20 mouse cellular contexts compared by ENCODE assay signal in genomic region chr7:71470418-71470817, GRCm38 (mm10).
DNase-seq lines count a peak whose midpoint lies in the region; ATAC-seq and TF ChIP-seq lines count a peak whose summit lies in the region.
"Had no signal": no experiment of that assay in that cellular context is flagged by ENCODE, and none has a peak within 500 bp of the region (broad histone marks: within the 10 kb centered on the region; RNA-seq: fewer than 3 reads in every experiment).

No protein-coding gene starts in this region.

- no peak overlapping the region for H3K4me3 ChIP-seq in embryonic facial prominence, embryonic 14.5 days (ENCODE audit: low read depth, low read length)
- H3K4me3 ChIP-seq in embryonic facial prominence, embryonic 10.5 days = no peak overlapping the region
- H3K4me3 ChIP-seq in kidney, embryonic 14.5 days (ENCODE audit: low read length) = no peak overlapping the region
- H3K4me3 ChIP-seq in lung, embryonic 14.5 days (ENCODE audit: low read depth, low read length) = no peak overlapping the region
- H3K4me3 ChIP-seq in testis, adult 2 months (ENCODE audit: control insufficient read depth, low read depth, low read length) = no peak overlapping the region
- H3K4me3 ChIP-seq: hindbrain, embryonic 13.5 days; myocyte had no signal

- H3K27ac ChIP-seq in embryonic facial prominence, embryonic 14.5 days (replicated peaks; ENCODE audit: low read depth, low read length) = no peak overlapping the region
- H3K27ac ChIP-seq in embryonic facial prominence, embryonic 10.5 days (replicated peaks) = no peak overlapping the region
- peak overlapping the region; percentile 97 for H3K27ac ChIP-seq in kidney, embryonic 14.5 days (ENCODE audit: low read depth, low read length)
- H3K27ac ChIP-seq in lung, embryonic 14.5 days (ENCODE audit: low read depth) = no peak overlapping the region
- peak overlapping the region; percentile 39 for H3K27ac ChIP-seq in testis, adult 2 months (ENCODE audit: control insufficient read depth, insufficient read depth, low read depth, low read length)
- H3K27ac ChIP-seq: hindbrain, embryonic 13.5 days had no signal

- no peaks in the 10 kb centered on the region for H3K9me3 ChIP-seq in embryonic facial prominence, embryonic 14.5 days (ENCODE audit: control insufficient read depth, low read length)
- no peaks in the 10 kb centered on the region for H3K9me3 ChIP-seq in embryonic facial prominence, embryonic 10.5 days
- H3K9me3 ChIP-seq in kidney, embryonic 14.5 days (ENCODE audit: control insufficient read depth, low read length) = no peaks in the 10 kb centered on the region
- H3K9me3 ChIP-seq in lung, embryonic 14.5 days (ENCODE audit: low read depth, low read length) = no peaks in the 10 kb centered on the region
- H3K9me3 ChIP-seq: hindbrain, embryonic 13.5 days had no signal

- H3K27me3 ChIP-seq in embryonic facial prominence, embryonic 14.5 days (replicated peaks; ENCODE audit: control insufficient read depth, insufficient read depth, low read length) = no peaks in the 10 kb centered on the region
- H3K27me3 ChIP-seq in embryonic facial prominence, embryonic 10.5 days (replicated peaks; ENCODE audit: low read depth, poor library complexity, severe bottlenecking) = no peaks in the 10 kb centered on the region
- H3K27me3 ChIP-seq in kidney, embryonic 14.5 days (ENCODE audit: control insufficient read depth, insufficient read depth, low read length) = no peaks in the 10 kb centered on the region
- no peaks in the 10 kb centered on the region for H3K27me3 ChIP-seq in lung, embryonic 14.5 days (ENCODE audit: insufficient read depth, low read length)
- H3K27me3 ChIP-seq in testis, adult 2 months (ENCODE audit: control insufficient read depth, insufficient read depth, low read length) = no peaks in the 10 kb centered on the region
- H3K27me3 ChIP-seq: hindbrain, embryonic 13.5 days had no signal

- H3K4me2 ChIP-seq in embryonic facial prominence, embryonic 14.5 days (ENCODE audit: low read depth, low read length) = no peak overlapping the region
- H3K4me2 ChIP-seq in kidney, embryonic 14.5 days (replicated peaks; ENCODE audit: low read depth, low read length) = no peak overlapping the region
- no peak overlapping the region for H3K4me2 ChIP-seq in lung, embryonic 14.5 days
- H3K4me2 ChIP-seq: heart, embryonic 11.5 days; hindbrain, embryonic 13.5 days had no signal

- no peak for ATAC-seq in embryonic facial prominence, embryonic 14.5 days (ENCODE audit: low read depth)
- ATAC-seq in kidney, embryonic 14.5 days (ENCODE audit: low FRiP score, low TSS enrichment) = no peak
- ATAC-seq in lung, embryonic 14.5 days (ENCODE audit: insufficient read depth) = no peak
- ATAC-seq: CD4-positive, CD25-positive, alpha-beta regulatory T cell, adult 4 months; forebrain, postnatal 0 days; midbrain, embryonic 16.5 days had no signal

- WGBS in embryonic facial prominence, embryonic 14.5 days = 22% methylated on average over 2 of the region's 2 CpGs
- WGBS in embryonic facial prominence, embryonic 10.5 days = 45% methylated on average over 2 of the region's 2 CpGs
- WGBS in kidney, embryonic 14.5 days = 18% methylated on average over 2 of the region's 2 CpGs
- WGBS in lung, embryonic 14.5 days = 16% methylated on average over 2 of the region's 2 CpGs

- no peak for TF ChIP-seq CTCF in lung, embryonic 14.5 days (IDR thresholded peaks at IDR 0.05; ENCODE audit: low read depth)
- TF ChIP-seq CTCF in testis, adult 2 months (IDR thresholded peaks at IDR 0.05; ENCODE audit: control insufficient read depth, insufficient read depth, insufficient replicate concordance, low read depth, low read length) = no peak

- H3K4me1 ChIP-seq in embryonic facial prominence, embryonic 14.5 days (ENCODE audit: control insufficient read depth, insufficient read depth, low read length) = peaks cover 17% of the 10 kb centered on the region
- peaks cover 36% of the 10 kb centered on the region for H3K4me1 ChIP-seq in embryonic facial prominence, embryonic 10.5 days
- H3K4me1 ChIP-seq in kidney, embryonic 14.5 days (ENCODE audit: control insufficient read depth, insufficient read depth, low read length) = peaks cover 36% of the 10 kb centered on the region
- H3K4me1 ChIP-seq in lung, embryonic 14.5 days (ENCODE audit: insufficient read depth) = peaks cover 35% of the 10 kb centered on the region
- peaks cover 4% of the 10 kb centered on the region; the same call in 1 of the 2 replicates for H3K4me1 ChIP-seq in testis, adult 2 months (ENCODE audit: control insufficient read depth, insufficient read depth, low read length)

- no peak overlapping the region for H3K9ac ChIP-seq in embryonic facial prominence, embryonic 14.5 days (ENCODE audit: low read depth, low read length)
- H3K9ac ChIP-seq in kidney, embryonic 14.5 days (ENCODE audit: low read depth, low read length) = no peak overlapping the region
- H3K9ac ChIP-seq in lung, embryonic 14.5 days = no peak overlapping the region
- H3K9ac ChIP-seq: forebrain, postnatal 0 days; hindbrain, embryonic 13.5 days had no signal

- no peaks in the 10 kb centered on the region for H3K36me3 ChIP-seq in embryonic facial prominence, embryonic 14.5 days (ENCODE audit: control insufficient read depth, insufficient read depth, low read length)
- H3K36me3 ChIP-seq in embryonic facial prominence, embryonic 10.5 days (replicated peaks) = no peaks in the 10 kb centered on the region
- H3K36me3 ChIP-seq in kidney, embryonic 14.5 days (ENCODE audit: control insufficient read depth, insufficient read depth, low read length) = no peaks in the 10 kb centered on the region
- H3K36me3 ChIP-seq in lung, embryonic 14.5 days (ENCODE audit: insufficient read depth) = no peaks in the 10 kb centered on the region
- no peaks in the 10 kb centered on the region for H3K36me3 ChIP-seq in testis, adult 2 months (ENCODE audit: control insufficient read depth, insufficient read depth, low read length)
- H3K36me3 ChIP-seq: hindbrain, embryonic 13.5 days had no signal

- no peak for TF ChIP-seq POLR2A in testis, adult 2 months (IDR thresholded peaks at IDR 0.05; ENCODE audit: control insufficient read depth, low read depth, low read length)

- peak; percentile 12 for DNase-seq in embryonic facial prominence, embryonic 14.5 days (ENCODE audit: low spot score)
- no peak for DNase-seq in embryonic facial prominence, embryonic 10.5 days (ENCODE audit: low spot score)
- DNase-seq in kidney, adult 8-10 months = no peak
- peak; percentile 49 for DNase-seq in lung, embryonic 14.5 days
- no peak for DNase-seq in lung, postnatal 10 days
- DNase-seq in testis, postnatal 14 days (ENCODE audit: low spot score) = no peak
- DNase-seq: cerebellum, adult 9-10 months; forebrain, postnatal 0 days; gastrocnemius, postnatal 14 days; layer of hippocampus, postnatal 36 days; lung, postnatal 4 days; right cerebral cortex, adult 18-20 months; right cerebral cortex, postnatal 4 days had no signal

Comparison
In these comparisons a context has a peak if more than half of its experiments do, and no peak if none do; other contexts are left out.
1. DNase-seq: peak in embryonic facial prominence, embryonic 14.5 days (single experiment) and lung, embryonic 14.5 days (single experiment); none in embryonic facial prominence, embryonic 10.5 days (single experiment), kidney, adult 8-10 months (0 of 2), lung, postnatal 10 days (single experiment) and testis, postnatal 14 days (single experiment).
2. H3K27ac ChIP-seq: peak in kidney, embryonic 14.5 days (single experiment) and testis, adult 2 months (single experiment); none in embryonic facial prominence, embryonic 14.5 days (single experiment), embryonic facial prominence, embryonic 10.5 days (single experiment) and lung, embryonic 14.5 days (single experiment).